Mouse (Mus musculus) bone marrow, adult 2 months (tissue): ENCODE measurements at regions not wholly inside any gene's neighbourhood (a gene's known extent, or its start where the extent isn't known, plus 50 kb on each side); places are given as distances from the start of the nearest gene placed in this dataset.

Source experiments
- CTCF ChIP-seq: fragments of 200-500 bp; IDR thresholded peaks from 2 replicates; pipeline ENCODE4 v1.5.1; 2011; ENCODE audit warnings: low read length, control low read depth; ENCODE audit not compliant: control insufficient read depth, insufficient read depth
- POLR2A ChIP-seq: fragments of 200-500 bp; IDR thresholded peaks from 2 replicates; pipeline ENCODE4 v1.6.1; 2011; ENCODE audit warnings: low read depth, mild to moderate bottlenecking, control low read depth, low read length, borderline replicate concordance; ENCODE audit not compliant: control insufficient read depth

DNA sequence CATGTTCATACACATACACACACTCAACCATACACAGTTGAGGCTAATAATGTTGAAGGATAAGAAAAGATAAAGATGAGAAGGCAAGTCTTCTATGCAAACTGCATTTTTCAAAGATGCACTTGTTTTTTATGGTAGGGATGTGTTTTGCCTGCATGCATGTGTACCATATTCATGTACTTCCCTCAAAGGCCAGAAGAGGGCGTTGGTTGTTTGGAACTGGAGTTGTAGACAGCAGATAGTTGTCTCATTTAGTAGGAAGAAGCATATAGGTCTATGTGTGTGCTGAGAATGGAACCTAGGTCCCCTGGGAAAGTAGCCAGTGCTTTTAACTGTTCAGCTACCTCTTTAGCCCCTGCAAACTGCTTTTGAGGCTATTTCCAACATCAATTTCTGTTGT lies 60.1 kb downstream of the Foxi3 start:
- TF ChIP-seq CTCF (no peak), POLR2A (no peak)
